Mouse (Mus musculus) heart, adult 8-10 months (tissue): ENCODE data around the gene 4931406P16Rik. TPM values are rescaled to one million over a fixed set of nuclear protein-coding genes. Genes with fewer than 3 reads are reported as not detected.

Experiments used
- DNase-seq: peaks from one replicate; pipeline ENCODE4 v3.0.0; 2022; ENCODE audit warnings: low spot score
- total RNA-seq, 4 experiments: library from RNA; stranded (reverse); gene quantifications; 2 replicates each; pipeline ENCODE4 v1.2.4; 2022

Gene 4931406P16Rik
- total RNA-seq, 4 experiments from 2014 or later: 38.7 to 43.4 (median 41.0) TPM

GRCm38 (mm10) chr7:34312786-34313442 lies 437 bp downstream of the 4931406P16Rik start:
- DNase-seq: peak; percentile 81

- DNase-seq: no peak
Measured at GRCm38 (mm10) chr7:34309186-34309764, 4.1 kb downstream of the 4931406P16Rik start.

- DNase-seq: no peak
Measured at GRCm38 (mm10) chr7:34308586-34308985, 4.8 kb downstream of the 4931406P16Rik start.

GRCm38 (mm10) chr7:34305454-34305853 lies 7.9 kb downstream of the 4931406P16Rik start:
- DNase-seq: peak; percentile 75

- DNase-seq: no peak
Measured at GRCm38 (mm10) chr7:34302651-34303050, 10.7 kb downstream of the 4931406P16Rik start.

GRCm38 (mm10) chr7:34301952-34302351 lies 11.4 kb downstream of the 4931406P16Rik start:
- DNase-seq: peak; percentile 74

GRCm38 (mm10) chr7:34298818-34299217 lies 14.5 kb downstream of the 4931406P16Rik start:
- DNase-seq: no peak

GRCm38 (mm10) chr7:34296124-34296523 lies 17.2 kb downstream of the 4931406P16Rik start:
- DNase-seq: no peak

- no peak for DNase-seq
Measured at GRCm38 (mm10) chr7:34292633-34293032, 20.7 kb downstream of the 4931406P16Rik start.

GRCm38 (mm10) chr7:34291265-34291664 lies 22.1 kb downstream of the 4931406P16Rik start:
- DNase-seq: no peak

- no peak for DNase-seq
Measured at GRCm38 (mm10) chr7:34290450-34291151, 22.8 kb downstream of the 4931406P16Rik start.

GRCm38 (mm10) chr7:34277656-34278055 lies 35.7 kb downstream of the 4931406P16Rik start:
- DNase-seq: no peak

GRCm38 (mm10) chr7:34276066-34276465 lies 37.3 kb downstream of the 4931406P16Rik start:
- DNase-seq: no peak

- no peak for DNase-seq
Measured at GRCm38 (mm10) chr7:34272465-34272864, 40.9 kb downstream of the 4931406P16Rik start.

GRCm38 (mm10) chr7:34268463-34268862 lies 44.9 kb downstream of the 4931406P16Rik start:
- no peak for DNase-seq

GRCm38 (mm10) chr7:34266421-34266820 lies 46.9 kb downstream of the 4931406P16Rik start:
- no peak for DNase-seq

- DNase-seq: peak; percentile 82
Measured at GRCm38 (mm10) chr7:34265876-34266346, 47.4 kb downstream of the 4931406P16Rik start.

- no peak for DNase-seq
Measured at GRCm38 (mm10) chr7:34263437-34263836, 49.9 kb downstream of the 4931406P16Rik start.

GRCm38 (mm10) chr7:34258407-34258806 lies 54.9 kb downstream of the 4931406P16Rik start:
- no peak for DNase-seq

GRCm38 (mm10) chr7:34257279-34257678 lies 56.1 kb downstream of the 4931406P16Rik start:
- DNase-seq: no peak

GRCm38 (mm10) chr7:34255916-34256315 lies 57.4 kb downstream of the 4931406P16Rik start:
- DNase-seq: no peak

- DNase-seq: peak; percentile 71
Measured at GRCm38 (mm10) chr7:34255137-34255536, 58.2 kb downstream of the 4931406P16Rik start.

- DNase-seq: peak; percentile 48
Measured at GRCm38 (mm10) chr7:34252030-34252429, 61.3 kb downstream of the 4931406P16Rik start.
